14 mouse cellular contexts compared by ENCODE assay signal in the genomic region with DNA sequence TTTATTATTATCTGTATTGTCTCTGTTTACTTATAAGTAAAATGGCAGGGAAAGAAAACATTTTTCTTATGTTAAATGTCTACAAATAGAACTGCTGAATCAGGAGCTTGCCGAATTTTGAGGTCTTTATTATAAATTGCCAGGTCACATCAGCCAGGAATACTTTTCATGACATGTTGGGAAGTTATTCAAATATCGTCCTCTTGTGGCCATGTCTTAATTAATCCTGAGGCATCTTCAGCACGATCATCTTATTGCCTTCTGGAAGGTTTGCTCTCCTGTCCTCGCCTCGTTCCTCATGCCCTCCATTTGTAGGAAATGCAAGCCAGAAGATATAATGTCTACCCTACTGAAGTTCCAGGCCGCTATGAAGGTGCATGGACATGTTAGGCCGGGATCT.
"Had no signal": no experiment of that assay in that cellular context is flagged by ENCODE, and none has a peak within 500 bp of the region (broad histone marks: within the 10 kb centered on the region; RNA-seq: fewer than 3 reads in every experiment).

No protein-coding gene starts in this region.

- ATAC-seq: intestine, embryonic 15.5 days had no signal

- H3K4me2 ChIP-seq: intestine, embryonic 15.5 days; limb, embryonic 12.5 days; neural tube, embryonic 13.5 days; stomach, embryonic 15.5 days had no signal

- H3K9me3 ChIP-seq: intestine, embryonic 15.5 days; limb, embryonic 12.5 days; midbrain, embryonic 10.5 days; neural tube, embryonic 13.5 days; stomach, embryonic 15.5 days had no signal

- H3K36me3 ChIP-seq: intestine, embryonic 15.5 days; limb, embryonic 12.5 days; midbrain, embryonic 10.5 days; neural tube, embryonic 13.5 days; stomach, embryonic 15.5 days had no signal

- H3K4me1 ChIP-seq: intestine, embryonic 15.5 days; stomach, embryonic 15.5 days had no signal

- H3K27ac ChIP-seq: intestine, embryonic 15.5 days; limb, embryonic 12.5 days; liver, embryonic 14.5 days; midbrain, embryonic 10.5 days; neural tube, embryonic 13.5 days; stomach, embryonic 15.5 days had no signal

- DNase-seq: kidney, adult 8-10 months; kidney, postnatal 36 days; liver; lung, adult 18-20 months; lung, postnatal 36 days; midbrain, embryonic 14.5 days; right cerebral cortex, postnatal 14 days; thymus, postnatal 36 days had no signal

- H3K9ac ChIP-seq: intestine, embryonic 15.5 days; limb, embryonic 12.5 days; liver, embryonic 14.5 days; neural tube, embryonic 13.5 days; stomach, embryonic 15.5 days had no signal

- H3K4me3 ChIP-seq: intestine, embryonic 15.5 days; limb, embryonic 12.5 days; midbrain, embryonic 10.5 days; neural tube, embryonic 13.5 days; stomach, embryonic 15.5 days had no signal

- H3K27me3 ChIP-seq: intestine, embryonic 15.5 days; limb, embryonic 12.5 days; neural tube, embryonic 13.5 days; stomach, embryonic 15.5 days had no signal
